Mouse (Mus musculus): ENCODE measurements at regions not wholly inside any gene's neighbourhood (a gene's known extent, or its start where the extent isn't known, plus 50 kb on each side); places are given as distances from the start of the nearest gene placed in this dataset.

GRCm38 (mm10) chr9:73272614-73273013 is 159.4 kb downstream of the Rsl24d1 start:
- no peak overlapping the region for H3K27ac ChIP-seq (ENCODE audit: insufficient read depth, low read length)
- WGBS: 87% methylated on average over 2 of the region's 2 CpGs
- H3K4me3 ChIP-seq (replicated peaks; ENCODE audit: insufficient read depth, low read depth, low read length): no peak overlapping the region
- TF ChIP-seq POLR2A (IDR thresholded peaks at IDR 0.05; ENCODE audit: borderline replicate concordance, insufficient read depth, low read length) (no peak), CTCF (IDR thresholded peaks at IDR 0.05; ENCODE audit: borderline replicate concordance, insufficient read depth, low read depth, low read length) (no peak)
- 0 out of 2 replicates have a peak, but pooled peaks cover 3% of the 10 kb centered on the region for H3K4me1 ChIP-seq (ENCODE audit: control insufficient read depth, insufficient read depth, low read length)
- no peak for DNase-seq
- no peaks in the 10 kb centered on the region for H3K27me3 ChIP-seq (ENCODE audit: control insufficient read depth, insufficient read depth, low read length)

GRCm38 (mm10) chr9:73273681-73274080 is 160.5 kb downstream of the Rsl24d1 start:
- 81% methylated on average over 4 of the region's 4 CpGs for WGBS
- H3K27me3 ChIP-seq (ENCODE audit: control insufficient read depth, insufficient read depth, low read length): no peaks in the 10 kb centered on the region
- TF ChIP-seq POLR2A (IDR thresholded peaks at IDR 0.05; ENCODE audit: borderline replicate concordance, insufficient read depth, low read length) (no peak), CTCF (IDR thresholded peaks at IDR 0.05; ENCODE audit: borderline replicate concordance, insufficient read depth, low read depth, low read length) (no peak)
- no peak for DNase-seq
- no peak overlapping the region for H3K27ac ChIP-seq (ENCODE audit: insufficient read depth, low read length)
- H3K4me3 ChIP-seq (replicated peaks; ENCODE audit: insufficient read depth, low read depth, low read length): no peak overlapping the region
- 0 out of 2 replicates have a peak, but pooled peaks cover 3% of the 10 kb centered on the region for H3K4me1 ChIP-seq (ENCODE audit: control insufficient read depth, insufficient read depth, low read length)

- Histone ChIP-seq H3K27me3 (ENCODE audit: control insufficient read depth, insufficient read depth, low read length) (no peaks in the 10 kb centered on the region), H3K4me1 (ENCODE audit: control insufficient read depth, insufficient read depth, low read length) (no peaks in the 10 kb centered on the region), H3K27ac (ENCODE audit: insufficient read depth, low read length) (no peak overlapping the region), H3K4me3 (replicated peaks; ENCODE audit: insufficient read depth, low read depth, low read length) (no peak overlapping the region)
- TF ChIP-seq CTCF (IDR thresholded peaks at IDR 0.05; ENCODE audit: borderline replicate concordance, insufficient read depth, low read depth, low read length): no peak
- no peak for TF ChIP-seq POLR2A (IDR thresholded peaks at IDR 0.05; ENCODE audit: borderline replicate concordance, insufficient read depth, low read length)
- 25% methylated on average over 2 of the region's 2 CpGs for WGBS
- DNase-seq: peak in 1 of 2 experiments; percentile 34
These were observed 162.4 kb downstream of the Rsl24d1 start for GRCm38 (mm10) chr9:73275671-73276070.

- no peak for DNase-seq
- TF ChIP-seq CTCF (IDR thresholded peaks at IDR 0.05; ENCODE audit: borderline replicate concordance, insufficient read depth, low read depth, low read length): no peak
- no peak for TF ChIP-seq POLR2A (IDR thresholded peaks at IDR 0.05; ENCODE audit: borderline replicate concordance, insufficient read depth, low read length)
- WGBS: 93% methylated on average over 6 of the region's 6 CpGs
- Histone ChIP-seq H3K4me3 (replicated peaks; ENCODE audit: insufficient read depth, low read depth, low read length) (no peak overlapping the region), H3K4me1 (ENCODE audit: control insufficient read depth, insufficient read depth, low read length) (no peaks in the 10 kb centered on the region), H3K27me3 (ENCODE audit: control insufficient read depth, insufficient read depth, low read length) (no peaks in the 10 kb centered on the region), H3K27ac (ENCODE audit: insufficient read depth, low read length) (no peak overlapping the region)
These were observed 182.1 kb downstream of the Rsl24d1 start for GRCm38 (mm10) chr9:73295287-73295686.

- 63% methylated on average over 5 of the region's 5 CpGs for WGBS
- Histone ChIP-seq H3K4me1 (ENCODE audit: control insufficient read depth, insufficient read depth, low read length) (no peaks in the 10 kb centered on the region), H3K27ac (ENCODE audit: insufficient read depth, low read length) (no peak overlapping the region), H3K27me3 (ENCODE audit: control insufficient read depth, insufficient read depth, low read length) (no peaks in the 10 kb centered on the region), H3K4me3 (replicated peaks; ENCODE audit: insufficient read depth, low read depth, low read length) (no peak overlapping the region)
- DNase-seq: peak; percentile 52 to 75
- 0 out of 2 replicates have a peak, but pooled peaks have one; percentile 10 for TF ChIP-seq CTCF (IDR thresholded peaks at IDR 0.05; ENCODE audit: borderline replicate concordance, insufficient read depth, low read depth, low read length)
- TF ChIP-seq POLR2A (IDR thresholded peaks at IDR 0.05; ENCODE audit: borderline replicate concordance, insufficient read depth, low read length): no peak
These were observed 189.1 kb downstream of the Rsl24d1 start for GRCm38 (mm10) chr9:73302156-73302918.

GRCm38 (mm10) chr9:73317048-73317447 is 203.8 kb downstream of the Rsl24d1 start:
- DNase-seq: no peak
- Histone ChIP-seq H3K27ac (ENCODE audit: insufficient read depth, low read length) (no peak overlapping the region), H3K27me3 (ENCODE audit: control insufficient read depth, insufficient read depth, low read length) (no peaks in the 10 kb centered on the region), H3K4me3 (replicated peaks; ENCODE audit: insufficient read depth, low read depth, low read length) (no peak overlapping the region), H3K4me1 (ENCODE audit: control insufficient read depth, insufficient read depth, low read length) (no peaks in the 10 kb centered on the region)
- 74% methylated on average over 1 of the region's 1 CpGs for WGBS
- TF ChIP-seq POLR2A (IDR thresholded peaks at IDR 0.05; ENCODE audit: borderline replicate concordance, insufficient read depth, low read length) (no peak), CTCF (IDR thresholded peaks at IDR 0.05; ENCODE audit: borderline replicate concordance, insufficient read depth, low read depth, low read length) (no peak)

- H3K4me1 ChIP-seq (ENCODE audit: control insufficient read depth, insufficient read depth, low read length): no peaks in the 10 kb centered on the region
- no peak for DNase-seq
- H3K27me3 ChIP-seq (ENCODE audit: control insufficient read depth, insufficient read depth, low read length): no peaks in the 10 kb centered on the region
- no peak for TF ChIP-seq CTCF (IDR thresholded peaks at IDR 0.05; ENCODE audit: borderline replicate concordance, insufficient read depth, low read depth, low read length)
- H3K4me3 ChIP-seq (replicated peaks; ENCODE audit: insufficient read depth, low read depth, low read length): no peak overlapping the region
- WGBS: 88% methylated on average over 2 of the region's 2 CpGs
- H3K27ac ChIP-seq (ENCODE audit: insufficient read depth, low read length): no peak overlapping the region
These were observed 206.6 kb downstream of the Rsl24d1 start for GRCm38 (mm10) chr9:73319704-73320307.

GRCm38 (mm10) chr9:73331066-73331465 is 217.8 kb downstream of the Rsl24d1 start:
- H3K27me3 ChIP-seq (ENCODE audit: control insufficient read depth, insufficient read depth, low read length): no peaks in the 10 kb centered on the region
- H3K4me1 ChIP-seq (ENCODE audit: control insufficient read depth, insufficient read depth, low read length): no peaks in the 10 kb centered on the region
- no peak for DNase-seq
- no peak overlapping the region for H3K4me3 ChIP-seq (replicated peaks; ENCODE audit: insufficient read depth, low read depth, low read length)
- TF ChIP-seq POLR2A (IDR thresholded peaks at IDR 0.05; ENCODE audit: borderline replicate concordance, insufficient read depth, low read length) (no peak), CTCF (IDR thresholded peaks at IDR 0.05; ENCODE audit: borderline replicate concordance, insufficient read depth, low read depth, low read length) (no peak)
- H3K27ac ChIP-seq (ENCODE audit: insufficient read depth, low read length): no peak overlapping the region
